Mouse (Mus musculus) liver, embryonic 18 days (tissue): ENCODE measurements around the gene Arl5b. TPM values are rescaled to one million over a fixed set of nuclear protein-coding genes. Genes with fewer than 3 reads are reported as not detected.

Experiments used
- polyA plus RNA-seq: library from polyadenylated mRNA; depleted of rRNA; stranded (reverse); fragments of >200 nt; gene quantifications from 2 replicates; pipeline ENCODE4 v1.2.3, GENCODE M21; 2012; rRNA removed

Gene Arl5b
- 9.5 and 9.6 TPM in 2 replicates for polyA plus RNA-seq

DNA sequence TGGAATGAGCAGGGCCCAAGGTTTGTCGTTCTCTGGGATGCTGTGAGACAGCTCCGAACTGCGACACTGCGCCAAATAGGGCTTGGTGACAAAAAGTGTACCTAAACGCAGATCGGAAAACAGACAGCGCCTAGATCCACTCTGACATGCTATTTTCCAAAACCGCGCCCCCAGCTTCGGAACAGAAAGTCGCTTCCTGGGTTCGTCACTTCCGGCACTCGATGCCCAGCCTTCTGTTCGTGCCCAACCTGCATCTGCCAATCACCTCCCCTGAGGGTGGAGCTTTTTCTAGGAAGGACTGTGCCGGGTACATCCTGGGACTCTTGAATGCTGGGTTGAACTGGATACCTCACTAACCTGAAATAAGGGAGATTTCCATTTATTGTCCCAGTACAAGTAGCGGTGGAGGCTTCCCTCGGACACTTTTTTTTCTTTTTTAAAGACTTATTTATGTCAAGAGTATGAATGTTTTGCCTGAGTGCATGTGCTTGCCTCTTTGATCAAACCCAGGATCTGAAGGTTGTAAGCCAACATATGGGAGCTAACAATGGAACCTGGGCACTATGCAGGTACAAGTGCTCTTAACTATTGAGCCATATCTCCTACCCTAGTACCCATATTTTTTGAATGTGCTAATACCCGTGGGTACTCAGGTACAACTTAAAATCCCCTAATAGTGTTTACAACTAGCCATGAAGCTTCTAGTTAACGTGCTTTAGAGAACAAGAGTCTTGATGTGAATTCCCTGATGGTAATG lies at the start of gene Arl5b:
Arl5b (plus strand) TSS at position 279 of the 757 bp plus-strand sequence.

DNA sequence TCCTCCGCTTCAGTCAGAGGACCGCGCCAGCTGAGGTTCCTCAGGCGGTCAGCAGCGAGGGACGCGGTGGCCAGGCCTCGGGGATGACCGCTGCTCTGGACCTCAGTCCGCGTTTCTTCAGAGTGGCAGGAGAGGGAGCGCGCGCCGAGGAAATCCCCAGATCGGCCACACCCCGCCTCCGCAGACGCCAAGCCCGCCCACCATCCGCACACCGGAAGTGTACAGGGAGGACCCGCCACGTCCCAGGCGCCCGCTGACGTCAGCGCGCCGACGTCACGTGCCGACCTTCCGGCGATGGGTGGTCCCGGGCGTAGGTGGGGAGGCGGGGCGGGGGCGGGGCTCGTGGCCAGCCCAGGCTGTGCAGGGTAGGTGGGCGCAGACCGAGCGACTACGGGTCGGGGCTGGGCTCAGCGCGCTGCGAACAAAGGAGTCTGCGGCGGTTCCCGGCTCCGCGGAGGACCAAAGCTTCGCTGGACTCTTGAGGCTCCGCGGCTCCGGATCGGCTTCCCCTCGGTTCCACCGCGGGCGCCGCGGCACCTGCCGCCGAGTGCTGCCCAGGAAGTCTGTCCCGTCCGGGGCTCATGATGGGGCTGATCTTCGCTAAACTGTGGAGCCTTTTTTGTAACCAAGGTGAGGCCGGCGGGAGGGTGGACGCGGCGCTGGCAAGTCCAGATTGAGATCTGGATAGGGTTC lies 5.9 kb downstream of the Arl5b start, which contains the start of gene Nsun6:
Nsun6 (minus strand) TSS at position 125 of the 693 bp plus-strand sequence.

Other genes with a start within 250 kb of the Arl5b start
- 1.5 TPM in 2 replicates for gene Nsun6, start 5.7 kb downstream of the Arl5b start, polyA plus RNA-seq